Mouse (Mus musculus): Measurements from ENCODE around the gene Prkce. TPM values are rescaled to one million over a fixed set of nuclear protein-coding genes. Genes with fewer than 3 reads are reported as not detected.

The Prkce gene
- polyA plus RNA-seq, 1 experiment from 2014 or later: 9.6 TPM

DNA sequence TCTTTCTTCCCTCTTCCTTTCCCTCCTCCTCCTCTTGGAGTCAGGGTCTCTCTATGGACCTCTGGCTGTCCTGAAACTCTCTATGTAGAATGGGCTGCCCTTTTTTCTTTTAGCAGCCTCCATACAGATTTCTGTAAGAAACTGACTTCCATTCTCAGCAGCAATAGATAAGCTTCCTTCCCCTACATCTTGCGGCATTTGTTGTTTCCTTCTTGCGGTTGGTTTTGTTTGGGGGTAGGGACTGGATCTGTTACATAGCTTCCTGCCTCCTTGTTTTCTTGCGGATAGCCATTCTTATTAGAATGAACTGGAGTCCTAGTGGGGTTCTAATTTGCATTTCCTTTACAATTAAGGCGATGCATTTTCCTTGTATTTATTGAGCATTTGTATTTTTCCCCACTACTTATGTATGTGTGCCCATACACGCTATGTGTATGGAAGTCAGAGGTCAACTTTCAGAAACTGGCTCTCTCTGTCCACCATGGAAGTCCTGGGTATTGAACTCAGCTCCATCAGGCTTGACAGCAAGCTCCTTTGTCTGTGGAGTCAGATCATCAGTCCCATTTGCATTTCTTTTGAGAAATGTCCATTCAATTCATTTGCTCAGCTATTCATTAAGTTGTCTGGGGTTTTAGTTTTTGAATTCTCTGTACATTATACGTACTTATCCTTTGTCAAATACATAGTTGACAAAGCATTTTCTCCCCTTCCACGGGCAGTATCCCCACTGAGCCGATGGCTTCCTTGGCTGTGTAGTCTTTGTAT, 500.4 kb downstream of the Prkce start:
- peak overlapping the region; percentile 59; the same call in 1 of the 2 replicates for H3K27ac ChIP-seq
- no peak for ATAC-seq (replicated peaks; ENCODE audit: insufficient number of reproducible peaks, insufficient read depth, low FRiP score, low read depth)
- H3K4me3 ChIP-seq: no peak overlapping the region
- no peak overlapping the region for H3K4me2 ChIP-seq
- no peak overlapping the region for H3K9ac ChIP-seq
- H3K36me3 ChIP-seq: no peaks in the 10 kb centered on the region
- no peaks in the 10 kb centered on the region for H3K9me3 ChIP-seq (replicated peaks)
- no peaks in the 10 kb centered on the region; the same call in 1 of the 2 replicates for H3K27me3 ChIP-seq
- peaks cover 16% of the 10 kb centered on the region for H3K4me1 ChIP-seq (replicated peaks)
- 71% methylated on average over 8 of the region's 8 CpGs for WGBS

DNA sequence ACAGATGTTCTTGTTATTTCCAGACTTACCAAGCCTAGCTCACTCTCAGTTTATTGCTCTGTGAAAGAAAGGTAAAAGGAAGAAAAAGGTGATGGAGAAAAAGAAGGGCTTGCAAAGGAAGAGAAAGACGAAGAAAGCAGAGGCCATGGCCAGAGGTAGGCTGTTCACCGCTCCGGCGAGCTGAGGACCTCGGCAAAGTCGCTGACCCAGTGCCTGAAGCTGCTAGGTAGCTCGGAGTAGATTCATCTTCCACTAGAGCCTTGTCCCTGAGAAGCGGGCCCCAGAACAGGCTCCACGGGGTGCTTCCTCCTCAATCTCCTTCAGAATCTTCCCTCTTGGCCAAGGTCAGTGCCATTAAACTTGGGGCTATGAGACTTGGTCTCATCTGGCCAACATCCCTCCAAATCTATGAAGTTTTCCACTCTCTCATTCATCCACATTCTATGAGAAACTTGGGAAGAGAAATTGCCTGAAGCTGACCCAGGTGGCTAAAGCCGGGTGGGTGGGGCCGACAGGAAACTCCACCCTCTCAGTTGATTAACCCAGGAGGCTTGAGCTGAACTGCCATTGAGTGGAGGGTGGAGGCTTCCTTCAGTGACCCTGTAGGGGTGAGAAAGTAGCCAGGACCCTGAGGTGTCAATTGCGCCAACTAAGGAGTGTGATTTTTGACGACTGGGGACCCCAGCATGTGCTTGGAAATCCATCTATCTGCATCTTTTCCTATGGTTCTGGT, 502.2 kb downstream of the Prkce start:
- Histone ChIP-seq H3K27me3 (no peaks in the 10 kb centered on the region; the same call in 1 of the 2 replicates), H3K9me3 (replicated peaks) (no peaks in the 10 kb centered on the region), H3K36me3 (no peaks in the 10 kb centered on the region), H3K4me1 (replicated peaks) (peaks cover 16% of the 10 kb centered on the region), H3K9ac (no peak overlapping the region), H3K4me2 (no peak overlapping the region), H3K27ac (peak overlapping the region; percentile 25; the same call in 1 of the 2 replicates), H3K4me3 (no peak overlapping the region)
- WGBS: 86% methylated on average over 13 of the region's 13 CpGs
- ATAC-seq (replicated peaks; ENCODE audit: insufficient number of reproducible peaks, insufficient read depth, low FRiP score, low read depth): no peak

DNA sequence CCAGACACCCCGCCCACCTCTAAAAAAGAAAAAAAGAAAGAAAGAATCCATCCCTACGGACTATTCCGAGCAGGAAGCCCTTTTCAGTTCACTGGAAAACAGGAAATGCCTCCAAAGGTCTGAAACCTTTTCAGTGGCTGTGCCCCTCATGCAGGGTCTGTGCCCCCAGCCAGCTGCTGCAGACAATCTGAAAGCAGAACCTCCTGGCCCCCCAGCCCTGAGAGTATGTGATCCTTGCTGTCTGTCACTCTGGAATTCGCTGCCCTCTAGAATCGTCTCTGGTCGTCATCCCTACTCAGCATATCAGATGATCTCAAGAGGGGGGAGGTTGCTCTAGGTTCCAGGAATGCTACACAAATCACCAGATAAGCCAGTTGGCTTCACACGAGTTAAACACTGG, 503.1 kb downstream of the Prkce start:
- Histone ChIP-seq H3K4me1 (replicated peaks) (peaks cover 16% of the 10 kb centered on the region), H3K27me3 (no peaks in the 10 kb centered on the region; the same call in 1 of the 2 replicates), H3K27ac (peak overlapping the region; percentile 25; the same call in 1 of the 2 replicates), H3K9ac (no peak overlapping the region), H3K9me3 (replicated peaks) (no peaks in the 10 kb centered on the region), H3K36me3 (no peaks in the 10 kb centered on the region), H3K4me2 (peak overlapping the region; percentile 30; the same call in 1 of the 2 replicates), H3K4me3 (no peak overlapping the region)
- ATAC-seq (replicated peaks; ENCODE audit: insufficient number of reproducible peaks, insufficient read depth, low FRiP score, low read depth): no peak
- WGBS: 23% methylated on average over 7 of the region's 7 CpGs

DNA sequence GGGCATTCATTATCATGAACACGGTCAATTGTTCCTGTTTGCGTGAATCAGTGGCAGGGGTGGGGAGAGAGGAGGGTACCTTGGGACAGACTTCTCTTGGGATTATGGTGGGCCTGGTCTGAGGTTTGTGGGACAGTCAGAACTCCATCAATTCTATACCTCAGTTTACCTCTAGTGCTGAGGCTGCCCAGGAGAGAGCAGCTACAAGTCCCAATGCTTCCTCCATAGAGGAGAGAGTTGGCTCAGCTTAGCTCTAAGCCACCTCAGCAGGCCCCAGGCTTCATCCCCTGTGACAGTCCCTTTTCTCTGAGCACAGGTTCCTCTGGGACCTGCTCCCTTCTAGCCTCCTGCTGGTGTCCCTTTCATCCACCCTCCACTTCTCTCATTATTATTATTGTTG, 507.4 kb downstream of the Prkce start:
- ATAC-seq (replicated peaks; ENCODE audit: insufficient number of reproducible peaks, insufficient read depth, low FRiP score, low read depth): no peak
- 71% methylated on average over 2 of the region's 2 CpGs for WGBS

DNA sequence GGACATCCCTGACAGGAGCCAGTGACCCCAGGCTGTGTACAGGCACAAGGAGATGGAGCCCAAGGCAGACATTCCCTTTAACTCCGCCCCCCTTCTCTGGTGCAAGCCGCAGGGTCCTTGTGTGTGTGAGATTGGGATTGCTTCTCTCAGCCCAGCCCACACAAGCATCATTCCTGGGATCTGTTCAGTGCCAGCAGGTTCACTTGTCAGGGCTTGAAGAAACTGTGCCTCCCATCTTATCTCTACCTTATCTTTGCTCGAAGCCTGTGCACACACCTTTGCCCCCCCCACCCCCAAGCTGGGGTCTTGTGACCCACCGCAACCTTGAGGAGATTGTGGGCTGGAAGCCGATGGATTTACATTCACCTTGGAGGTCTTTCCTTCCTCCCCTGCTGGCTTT, 508.8 kb downstream of the Prkce start:
- no peak overlapping the region for H3K9ac ChIP-seq
- 58% methylated on average over 5 of the region's 5 CpGs for WGBS
- H3K9me3 ChIP-seq (replicated peaks): no peaks in the 10 kb centered on the region
- H3K36me3 ChIP-seq: no peaks in the 10 kb centered on the region
- H3K4me1 ChIP-seq (replicated peaks): peaks cover under 1% of the 10 kb centered on the region; the same call in 1 of the 2 replicates
- no peak for ATAC-seq (replicated peaks; ENCODE audit: insufficient number of reproducible peaks, insufficient read depth, low FRiP score, low read depth)
- no peak overlapping the region for H3K4me2 ChIP-seq
- H3K27ac ChIP-seq: no peak overlapping the region
- no peaks in the 10 kb centered on the region for H3K27me3 ChIP-seq
- no peak overlapping the region for H3K4me3 ChIP-seq

More for the DNA sequence above, 507.4 kb downstream of the Prkce start:
- Histone ChIP-seq H3K9me3 (replicated peaks) (no peaks in the 10 kb centered on the region), H3K36me3 (no peaks in the 10 kb centered on the region), H3K4me3 (no peak overlapping the region), H3K4me1 (replicated peaks) (peaks cover 14% of the 10 kb centered on the region), H3K9ac (no peak overlapping the region), H3K4me2 (no peak overlapping the region), H3K27me3 (no peaks in the 10 kb centered on the region; the same call in 1 of the 2 replicates), H3K27ac (no peak overlapping the region)

DNA sequence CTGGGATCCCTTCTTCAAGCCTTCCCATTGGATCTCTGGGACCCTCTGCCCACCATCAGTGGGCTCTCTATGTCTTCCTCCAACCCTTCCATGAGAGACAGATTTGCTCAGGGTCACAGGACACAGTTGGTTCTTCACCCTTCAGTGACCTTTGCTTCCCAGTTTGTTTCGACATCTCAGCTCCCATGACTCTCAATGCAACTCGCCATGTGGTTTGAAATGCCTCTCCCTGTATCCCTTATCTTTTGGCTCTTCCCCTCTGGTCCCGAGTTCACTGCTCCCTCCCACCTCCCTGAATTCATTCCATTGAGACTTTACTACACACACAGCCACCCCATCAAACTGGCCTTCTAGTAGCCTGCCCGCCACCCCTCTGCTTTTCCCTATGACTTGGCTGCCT, 509.3 kb downstream of the Prkce start:
- H3K27ac ChIP-seq: no peak overlapping the region
- H3K9ac ChIP-seq: no peak overlapping the region
- H3K9me3 ChIP-seq (replicated peaks): no peaks in the 10 kb centered on the region
- no peaks in the 10 kb centered on the region for H3K4me1 ChIP-seq (replicated peaks)
- no peak overlapping the region for H3K4me2 ChIP-seq
- H3K27me3 ChIP-seq: no peaks in the 10 kb centered on the region
- 49% methylated on average over 4 of the region's 4 CpGs for WGBS
- H3K36me3 ChIP-seq: no peaks in the 10 kb centered on the region
- ATAC-seq (replicated peaks; ENCODE audit: insufficient number of reproducible peaks, insufficient read depth, low FRiP score, low read depth): no peak
- H3K4me3 ChIP-seq: no peak overlapping the region

DNA sequence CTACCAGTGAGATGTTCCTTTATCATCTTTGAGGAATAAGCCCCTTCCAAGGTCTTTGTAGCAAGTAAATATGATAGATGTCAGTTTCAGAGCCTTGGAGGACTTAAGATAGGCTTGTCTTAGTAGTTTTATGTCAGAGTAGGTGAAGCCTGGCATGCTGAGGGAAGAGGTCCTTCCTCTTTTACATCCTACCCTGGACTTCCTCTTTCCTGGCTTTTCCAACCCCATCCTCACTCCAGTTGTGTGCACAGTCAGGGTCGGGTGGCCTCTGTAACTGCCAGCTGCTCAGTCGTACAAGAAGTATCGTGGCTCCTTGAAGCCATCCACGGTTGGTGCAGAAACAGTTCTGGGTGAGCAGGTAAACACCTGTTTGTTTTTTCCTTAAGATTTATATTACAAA, 517.7 kb downstream of the Prkce start:
- ATAC-seq (replicated peaks; ENCODE audit: insufficient number of reproducible peaks, insufficient read depth, low FRiP score, low read depth): no peak
- Histone ChIP-seq H3K27ac (no peak overlapping the region), H3K36me3 (no peaks in the 10 kb centered on the region), H3K4me2 (no peak overlapping the region), H3K4me1 (replicated peaks) (no peaks in the 10 kb centered on the region), H3K4me3 (no peak overlapping the region), H3K9me3 (replicated peaks) (no peaks in the 10 kb centered on the region), H3K27me3 (no peaks in the 10 kb centered on the region), H3K9ac (no peak overlapping the region)
- WGBS: 87% methylated on average over 4 of the region's 4 CpGs

DNA sequence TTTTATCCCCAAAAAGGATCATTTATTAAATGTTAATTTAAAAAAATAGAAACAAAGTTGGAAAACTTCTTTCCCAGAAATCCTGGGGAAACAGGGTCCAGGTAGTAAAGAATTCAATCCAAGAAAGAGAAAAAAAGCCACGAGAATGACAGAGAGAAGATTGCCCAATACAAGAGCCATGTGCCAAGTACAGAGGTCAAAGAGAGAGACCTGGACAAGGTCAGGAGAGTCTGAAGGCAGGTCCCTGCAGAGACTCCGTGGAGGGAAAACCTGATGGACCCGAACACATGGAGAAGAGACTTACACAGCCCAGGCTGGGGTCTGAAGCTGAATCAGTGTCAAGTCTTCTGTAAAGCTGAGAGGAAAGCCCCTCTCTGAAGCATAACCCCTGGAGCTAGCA, 519.4 kb downstream of the Prkce start:
- Histone ChIP-seq H3K36me3 (no peaks in the 10 kb centered on the region), H3K4me2 (no peak overlapping the region), H3K4me1 (replicated peaks) (no peaks in the 10 kb centered on the region), H3K9me3 (replicated peaks) (no peaks in the 10 kb centered on the region), H3K9ac (no peak overlapping the region), H3K27ac (no peak overlapping the region), H3K27me3 (no peaks in the 10 kb centered on the region), H3K4me3 (no peak overlapping the region)
- WGBS: 59% methylated on average over 3 of the region's 3 CpGs
- ATAC-seq (replicated peaks; ENCODE audit: insufficient number of reproducible peaks, insufficient read depth, low FRiP score, low read depth): no peak

DNA sequence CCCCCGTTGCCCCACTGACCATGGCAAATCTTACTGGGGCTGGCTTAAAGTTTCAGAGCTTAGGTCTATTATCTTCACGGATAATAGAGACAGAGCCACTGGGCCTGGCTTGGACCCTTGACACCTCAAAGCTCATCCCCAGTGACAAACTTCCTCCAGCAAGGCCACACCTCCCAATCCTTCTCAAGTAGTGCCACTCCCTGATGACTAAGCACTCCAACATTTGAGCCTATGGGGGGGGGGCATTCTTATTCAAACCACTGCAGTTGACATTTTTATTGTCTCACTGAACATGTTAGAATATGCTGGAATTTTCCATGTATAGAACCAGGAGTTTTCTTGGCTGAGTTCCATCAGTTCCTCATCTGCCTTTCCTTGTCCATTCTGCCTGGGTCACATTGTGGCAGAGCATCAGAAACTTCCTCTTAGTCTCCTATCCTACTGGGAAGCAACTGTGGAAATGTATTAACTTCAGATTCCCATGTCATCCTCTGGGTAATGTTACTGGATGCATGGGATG, 523.3 kb downstream of the Prkce start:
- Histone ChIP-seq H3K27me3 (no peaks in the 10 kb centered on the region), H3K27ac (no peak overlapping the region), H3K9ac (no peak overlapping the region), H3K4me2 (no peak overlapping the region), H3K9me3 (replicated peaks) (no peaks in the 10 kb centered on the region), H3K4me1 (replicated peaks) (no peaks in the 10 kb centered on the region), H3K36me3 (no peaks in the 10 kb centered on the region), H3K4me3 (no peak overlapping the region)
- ATAC-seq (replicated peaks; ENCODE audit: insufficient number of reproducible peaks, insufficient read depth, low FRiP score, low read depth): no peak
- WGBS: 85% methylated on average over 2 of the region's 2 CpGs

DNA sequence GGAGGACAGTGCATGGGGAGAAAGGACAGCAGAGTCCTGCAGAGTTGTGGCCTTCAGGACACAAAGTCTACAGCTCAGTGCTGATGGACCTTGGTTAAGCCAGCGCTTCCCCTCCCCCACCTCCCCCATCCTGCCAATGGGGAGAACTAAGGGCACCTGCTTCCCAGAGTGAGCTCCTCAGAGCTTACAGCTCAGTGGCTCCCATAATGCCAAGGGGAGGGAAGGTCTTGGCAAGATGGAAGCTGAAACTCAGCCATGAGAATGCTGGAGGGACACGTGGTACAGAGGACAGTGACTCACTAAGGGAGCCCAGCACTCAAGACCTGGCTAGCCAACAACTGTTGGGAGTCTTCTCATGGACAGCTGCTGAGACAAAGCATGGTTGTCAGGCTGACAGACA, 530.2 kb downstream of the Prkce start:
- H3K9ac ChIP-seq: no peak overlapping the region
- H3K9me3 ChIP-seq (replicated peaks): no peaks in the 10 kb centered on the region
- H3K4me2 ChIP-seq: no peak overlapping the region
- no peaks in the 10 kb centered on the region for H3K27me3 ChIP-seq
- H3K4me1 ChIP-seq (replicated peaks): no peaks in the 10 kb centered on the region
- no peak overlapping the region for H3K27ac ChIP-seq
- 85% methylated on average over 2 of the region's 2 CpGs for WGBS
- H3K36me3 ChIP-seq: no peaks in the 10 kb centered on the region
- ATAC-seq (replicated peaks; ENCODE audit: insufficient number of reproducible peaks, insufficient read depth, low FRiP score, low read depth): no peak
- no peak overlapping the region for H3K4me3 ChIP-seq

DNA sequence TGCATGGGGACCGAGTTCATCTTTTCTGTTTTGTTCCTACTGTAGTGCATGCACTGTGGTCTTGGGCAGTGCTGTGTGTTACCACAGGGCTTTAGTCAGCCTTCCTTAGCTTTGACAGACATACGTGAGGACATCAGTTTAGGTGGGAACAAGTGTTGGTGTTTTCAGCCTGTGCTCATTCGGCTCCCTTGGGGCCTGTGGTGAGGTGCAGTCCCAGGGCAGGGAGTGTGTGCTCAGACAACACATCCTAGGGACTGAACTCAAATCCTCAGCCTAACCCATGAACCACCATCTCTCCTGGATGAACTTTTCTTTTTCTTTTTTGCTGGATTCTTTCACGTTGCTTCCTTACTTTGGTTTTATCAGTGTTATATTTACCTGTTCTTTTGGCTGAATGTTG, 535.8 kb downstream of the Prkce start:
- Histone ChIP-seq H3K9ac (no peak overlapping the region), H3K9me3 (replicated peaks) (no peaks in the 10 kb centered on the region), H3K27me3 (no peaks in the 10 kb centered on the region), H3K4me2 (no peak overlapping the region), H3K4me1 (replicated peaks) (no peaks in the 10 kb centered on the region), H3K36me3 (no peaks in the 10 kb centered on the region), H3K4me3 (no peak overlapping the region), H3K27ac (no peak overlapping the region)
- ATAC-seq (replicated peaks; ENCODE audit: insufficient number of reproducible peaks, insufficient read depth, low FRiP score, low read depth): no peak
- 69% methylated on average over 4 of the region's 4 CpGs for WGBS
